Mouse (Mus musculus) MEL (cell line): ENCODE measurements around the gene Olfr623. TPM values are rescaled to one million over a fixed set of nuclear protein-coding genes. Genes with fewer than 3 reads are reported as not detected.

Experiments used
- DNase-seq: peaks from one replicate; pipeline ENCODE4 v3.0.0; 2011; ENCODE audit warnings: low read depth, low spot score
- H3K27ac ChIP-seq: 2 replicates; pipeline ENCODE4 v1.5.1; 2012; ENCODE audit warnings: low read depth, mild to moderate bottlenecking, control low read depth, low read length, moderate library complexity; ENCODE audit not compliant: control insufficient read depth
- H3K27me3 ChIP-seq, 2 experiments: fragments of 150-350 bp in 1 of 2; sonication (generic) in 1 of 2; 2 replicates each; pipeline ENCODE4 v1.6.1; 2012; ENCODE audit warnings: low read length in 2 of 2, mild to moderate bottlenecking in 2 of 2, improper control_type of control experiment in 1 of 2, moderate library complexity in 1 of 2; ENCODE audit not compliant: insufficient read depth in 2 of 2, control insufficient read depth in 1 of 2
- H3K36me3 ChIP-seq, 2 experiments: 2 replicates each; pipeline ENCODE4 v1.6.1; 2012 to 2014; ENCODE audit warnings: low read length in 2 of 2, improper control_type of control experiment in 1 of 2, inconsistent platforms in 1 of 2, mild to moderate bottlenecking in 1 of 2; ENCODE audit not compliant: insufficient read depth in 2 of 2, control insufficient read depth in 1 of 2
- H3K4me1 ChIP-seq, 2 experiments: fragments of 150-350 bp in 1 of 2; sonication (generic) in 1 of 2; 2 replicates each; pipeline ENCODE4 v1.6.1; 2012; ENCODE audit warnings: low read length in 2 of 2, improper control_type of control experiment in 1 of 2, mild to moderate bottlenecking in 1 of 2; ENCODE audit not compliant: insufficient read depth in 2 of 2, control insufficient read depth in 1 of 2
- H3K4me3 ChIP-seq, 2 experiments: fragments of 150-350 bp in 1 of 2; sonication (generic) in 1 of 2; 2 replicates each; pipeline ENCODE4 v1.5.1; 2012; ENCODE audit warnings: low read depth in 2 of 2, low read length in 2 of 2, mild to moderate bottlenecking in 2 of 2, moderate library complexity in 2 of 2, control low read depth in 1 of 2, improper control_type of control experiment in 1 of 2; ENCODE audit not compliant: control insufficient read depth in 1 of 2, insufficient read depth in 1 of 2
- H3K79me2 ChIP-seq: 2 replicates; pipeline ENCODE4 v1.6.1; 2012; ENCODE audit warnings: mild to moderate bottlenecking, low read length, moderate library complexity; ENCODE audit not compliant: control insufficient read depth, poor library complexity, insufficient read depth
- H3K9ac ChIP-seq: 2 replicates; pipeline ENCODE4 v1.6.1; 2012; ENCODE audit warnings: low read depth, mild to moderate bottlenecking, control low read depth, low read length, moderate library complexity; ENCODE audit not compliant: control insufficient read depth, poor library complexity, severe bottlenecking
- H3K9me3 ChIP-seq: fragments of 150-350 bp; sonication (generic); replicated peaks from 2 replicates; pipeline ENCODE4 v1.6.1; 2012; ENCODE audit warnings: mild to moderate bottlenecking, low read length, improper control_type of control experiment, moderate library complexity; ENCODE audit not compliant: insufficient read depth
- BHLHE40 ChIP-seq: IDR thresholded peaks from 2 replicates; pipeline ENCODE4 v1.6.1; 2012; ENCODE audit warnings: low read depth, mild to moderate bottlenecking, inconsistent platforms, low read length, improper control_type of control experiment, borderline replicate concordance
- CHD1 ChIP-seq: IDR thresholded peaks from 2 replicates; pipeline ENCODE4 v1.6.1; 2012; ENCODE audit warnings: low read depth, mild to moderate bottlenecking, inconsistent platforms, low read length, improper control_type of control experiment
- CHD2 ChIP-seq: IDR thresholded peaks from 2 replicates; pipeline ENCODE4 v1.6.1; 2011; ENCODE audit warnings: low read length, improper control_type of control experiment
- CTCF ChIP-seq, 3 experiments: IDR thresholded peaks in 2 of 3; conservative IDR thresholded peaks in 1 of 3; 2 replicates each; pipeline ENCODE4 v1.5.1; 2011 to 2012; ENCODE audit warnings: low read length in 3 of 3, low read depth in 2 of 3, mild to moderate bottlenecking in 2 of 3, improper control_type of control experiment in 1 of 3, inconsistent platforms in 1 of 3, mixed read lengths in 1 of 3, moderate library complexity in 1 of 3; ENCODE audit not compliant: control insufficient read depth in 1 of 3, insufficient read depth in 1 of 3, poor library complexity in 1 of 3, severe bottlenecking in 1 of 3
- ETS1 ChIP-seq: IDR thresholded peaks from 2 replicates; pipeline ENCODE4 v1.6.1; 2012; ENCODE audit warnings: low read depth, mild to moderate bottlenecking, inconsistent platforms, low read length, improper control_type of control experiment, moderate library complexity
- GABPA ChIP-seq: IDR thresholded peaks from 2 replicates; pipeline ENCODE4 v1.6.1; 2012; ENCODE audit warnings: low read depth, mild to moderate bottlenecking, inconsistent platforms, low read length, improper control_type of control experiment, moderate library complexity
- HCFC1 ChIP-seq: IDR thresholded peaks from 2 replicates; pipeline ENCODE4 v1.6.1; 2012; ENCODE audit warnings: low read depth, mild to moderate bottlenecking, inconsistent platforms, low read length, improper control_type of control experiment, moderate library complexity
- JUND ChIP-seq: IDR thresholded peaks from 2 replicates; pipeline ENCODE4 v1.6.1; 2011; ENCODE audit warnings: low read depth, mild to moderate bottlenecking, improper control_type of control experiment, low read length
- KAT2A ChIP-seq: conservative IDR thresholded peaks from 2 replicates; pipeline ENCODE4 v1.6.1; 2012; ENCODE audit warnings: low read depth, low read length, improper control_type of control experiment, inconsistent platforms
- MAFK ChIP-seq: IDR thresholded peaks from 2 replicates; pipeline ENCODE4 v1.6.1; 2011; ENCODE audit warnings: low read depth, mild to moderate bottlenecking, low read length, improper control_type of control experiment, borderline replicate concordance
- MYC ChIP-seq: IDR thresholded peaks from 2 replicates; pipeline ENCODE4 v1.6.1; 2011; ENCODE audit warnings: low read depth, mild to moderate bottlenecking, low read length, improper control_type of control experiment, moderate library complexity
- NRF1 ChIP-seq: IDR thresholded peaks from 2 replicates; pipeline ENCODE4 v1.6.1; 2014; ENCODE audit warnings: low read depth, mild to moderate bottlenecking, inconsistent platforms, low read length, improper control_type of control experiment, moderate library complexity; ENCODE audit not compliant: poor library complexity, insufficient read depth, severe bottlenecking
- POLR2AphosphoS5 ChIP-seq: IDR thresholded peaks from 2 replicates; pipeline ENCODE4 v1.6.1; 2012; ENCODE audit warnings: low read depth, borderline replicate concordance, mild to moderate bottlenecking, inconsistent platforms, low read length, moderate library complexity, mixed read lengths
- RAD21 ChIP-seq: IDR thresholded peaks from 2 replicates; pipeline ENCODE4 v1.6.1; 2011; ENCODE audit warnings: mild to moderate bottlenecking, low read depth, low read length, improper control_type of control experiment
- SMC3 ChIP-seq: IDR thresholded peaks from 2 replicates; pipeline ENCODE4 v1.6.1; 2011; ENCODE audit warnings: low read depth, low read length, improper control_type of control experiment
- TCF12 ChIP-seq: IDR thresholded peaks from 2 replicates; pipeline ENCODE4 v1.6.1; 2014; ENCODE audit warnings: low read depth, mild to moderate bottlenecking, inconsistent platforms, low read length, improper control_type of control experiment, moderate library complexity
- UBTF ChIP-seq: IDR thresholded peaks from 2 replicates; pipeline ENCODE4 v1.6.1; 2012; ENCODE audit warnings: low read depth, mild to moderate bottlenecking, inconsistent platforms, low read length, improper control_type of control experiment, moderate library complexity, borderline replicate concordance; ENCODE audit not compliant: insufficient read depth
- USF1 ChIP-seq: IDR thresholded peaks from 2 replicates; pipeline ENCODE4 v1.6.1; 2014; ENCODE audit warnings: low read depth, mild to moderate bottlenecking, inconsistent platforms, low read length, improper control_type of control experiment, moderate library complexity
- USF2 ChIP-seq, 2 experiments: IDR thresholded peaks; 2 replicates each; pipeline ENCODE4 v1.6.1; 2011 to 2012; ENCODE audit warnings: improper control_type of control experiment in 2 of 2, low read length in 2 of 2, borderline replicate concordance in 1 of 2, inconsistent platforms in 1 of 2, low read depth in 1 of 2, mild to moderate bottlenecking in 1 of 2; ENCODE audit not compliant: insufficient read depth in 1 of 2
- ZMIZ1 ChIP-seq: IDR thresholded peaks from 2 replicates; pipeline ENCODE4 v1.6.1; 2012; ENCODE audit warnings: low read depth, mild to moderate bottlenecking, inconsistent platforms, low read length, improper control_type of control experiment, moderate library complexity
- polyA plus RNA-seq, 2 experiments: library from polyadenylated mRNA; stranded (reverse) in 1 of 2; unstranded in 1 of 2; fragments of >175 nt in 1 of 2; fragments of >200 nt in 1 of 2; gene quantifications; 2 replicates each; pipeline versions ENCODE4 v1.2.1 to v1.2.4; 2012; ENCODE audit warnings: low replicate concordance in 2 of 2, low read depth in 1 of 2; ENCODE audit not compliant: insufficient read length in 2 of 2, insufficient read depth in 1 of 2, missing spikeins in 1 of 2
- total RNA-seq: library from RNA; depleted of rRNA; stranded (reverse); fragments of 300-350 nt; gene quantifications from 2 replicates; pipeline ENCODE4 v1.2.3, GENCODE M21; 2012; rRNA removed

Olfr623 gene
- total and polyA plus RNA-seq, 3 experiments: not detected

- Histone ChIP-seq H3K36me3 (no peaks in the 10 kb centered on the region), H3K9me3 (no peaks in the 10 kb centered on the region), H3K4me1 (no peaks in the 10 kb centered on the region), H3K9ac (no peak overlapping the region), H3K27me3 (no peaks in the 10 kb centered on the region), H3K4me3 (no peak overlapping the region), H3K27ac (no peak overlapping the region), H3K79me2 (no peaks in the 10 kb centered on the region)
- DNase-seq: no peak
- TF ChIP-seq NRF1 (no peak), KAT2A (no peak), ETS1 (no peak), CHD1 (no peak), MYC (no peak), MAFK (no peak), CHD2 (no peak), HCFC1 (no peak), TCF12 (no peak), GABPA (no peak), USF2 (IDR thresholded peaks at IDR 0.05; ENCODE audit: borderline replicate concordance in 1 of 2, insufficient read depth in 1 of 2, low read depth in 1 of 2, low read length in 2 of 2) (no peak), ZMIZ1 (no peak), POLR2AphosphoS5 (no peak)
Measured at GRCm38 (mm10) chr7:103636795-103637194, 26.7 kb downstream of the Olfr623 start.

GRCm38 (mm10) chr7:103612434-103612833, 51.1 kb downstream of the Olfr623 start, which contains the start of gene Olfr620:
Olfr620 (minus strand) TSS chr7:103612534.
- TF ChIP-seq HCFC1: no peak
- TF ChIP-seq MAFK: no peak
- TF ChIP-seq UBTF: no peak
- TF ChIP-seq USF1: no peak
- no peak for TF ChIP-seq MYC
- no peak for TF ChIP-seq CHD2
- no peak for TF ChIP-seq CTCF (IDR thresholded peaks at IDR 0.05 in 2 of 3, conservative IDR thresholded peaks at IDR 0.05 in 1 of 3; ENCODE audit: control insufficient read depth in 1 of 3, insufficient read depth in 1 of 3, low read depth in 2 of 3, low read length in 3 of 3, poor library complexity in 1 of 3, severe bottlenecking in 1 of 3)
- TF ChIP-seq POLR2AphosphoS5: no peak
- TF ChIP-seq RAD21: no peak
- TF ChIP-seq BHLHE40: no peak
- TF ChIP-seq SMC3: no peak
- no peak for TF ChIP-seq JUND
- Histone ChIP-seq H3K9me3 (no peaks in the 10 kb centered on the region), H3K79me2 (no peaks in the 10 kb centered on the region), H3K4me1 (no peaks in the 10 kb centered on the region), H3K27me3 (no peaks in the 10 kb centered on the region), H3K36me3 (no peaks in the 10 kb centered on the region), H3K9ac (no peak within 1 kb of the TSS), H3K4me3 (no peak within 1 kb of the TSS), H3K27ac (no peak within 1 kb of the TSS)
- DNase-seq: no peak

Other genes starting within 250 kb of the Olfr623 start
Only the 30 nearest of the 34 such genes appear.
- gene Olfr605, start 218.3 kb downstream of the Olfr623 start, total RNA-seq: not detected in 2 replicates
- not detected for gene Olfr605, start 218.3 kb downstream of the Olfr623 start, polyA plus RNA-seq
- not detected in 2 replicates for gene Olfr606, start 214.7 kb downstream of the Olfr623 start, total RNA-seq
- gene Olfr606, start 214.7 kb downstream of the Olfr623 start, polyA plus RNA-seq: not detected
- gene Olfr607, start 199.5 kb downstream of the Olfr623 start, total RNA-seq: not detected in 2 replicates
- gene Olfr607, start 199.5 kb downstream of the Olfr623 start, polyA plus RNA-seq: not detected
- not detected in 2 replicates for gene Olfr608, start 193.8 kb downstream of the Olfr623 start, total RNA-seq
- not detected for gene Olfr608, start 193.8 kb downstream of the Olfr623 start, polyA plus RNA-seq
- gene Olfr609, start 165.6 kb downstream of the Olfr623 start, total RNA-seq: not detected in 2 replicates
- not detected for gene Olfr609, start 165.6 kb downstream of the Olfr623 start, polyA plus RNA-seq
- gene Olfr610, start 151.6 kb downstream of the Olfr623 start, total RNA-seq: not detected in 2 replicates
- not detected for gene Olfr610, start 151.6 kb downstream of the Olfr623 start, polyA plus RNA-seq
- not detected in 2 replicates for gene Olfr611, start 142.9 kb downstream of the Olfr623 start, total RNA-seq
- not detected for gene Olfr611, start 142.9 kb downstream of the Olfr623 start, polyA plus RNA-seq
- gene Olfr612, start 121.0 kb downstream of the Olfr623 start, total RNA-seq: not detected in 2 replicates
- not detected for gene Olfr612, start 121.0 kb downstream of the Olfr623 start, polyA plus RNA-seq
- not detected in 2 replicates for gene Olfr613, start 115.6 kb downstream of the Olfr623 start, total RNA-seq
- gene Olfr613, start 115.6 kb downstream of the Olfr623 start, polyA plus RNA-seq: not detected
- not detected in 2 replicates for gene Olfr615, start 107.6 kb downstream of the Olfr623 start, total RNA-seq
- not detected for gene Olfr615, start 107.6 kb downstream of the Olfr623 start, polyA plus RNA-seq
- gene Olfr616, start 94.6 kb downstream of the Olfr623 start, total RNA-seq: not detected in 2 replicates
- not detected for gene Olfr616, start 94.6 kb downstream of the Olfr623 start, polyA plus RNA-seq
- gene Olfr617, start 90.6 kb downstream of the Olfr623 start, total RNA-seq: not detected in 2 replicates
- not detected for gene Olfr617, start 90.6 kb downstream of the Olfr623 start, polyA plus RNA-seq
- not detected in 2 replicates for gene Olfr618, start 73.6 kb downstream of the Olfr623 start, total RNA-seq
- gene Olfr618, start 73.6 kb downstream of the Olfr623 start, polyA plus RNA-seq: not detected
- gene Olfr619, start 63.1 kb downstream of the Olfr623 start, total RNA-seq: not detected in 2 replicates
- gene Olfr619, start 63.1 kb downstream of the Olfr623 start, polyA plus RNA-seq: not detected
- not detected in 2 replicates for gene Olfr620, start 51.2 kb downstream of the Olfr623 start, total RNA-seq
- gene Olfr620, start 51.2 kb downstream of the Olfr623 start, polyA plus RNA-seq: under 1 TPM in 1 of 2 experiments, not detected in 1; 0.03 TPM
- not detected in 2 replicates for gene Olfr622, start 21.0 kb downstream of the Olfr623 start, total RNA-seq
- not detected for gene Olfr622, start 21.0 kb downstream of the Olfr623 start, polyA plus RNA-seq
- under 0.01 TPM in 1 of 2 replicates, not detected in the other for gene Olfr624, start 7.5 kb upstream of the Olfr623 start, total RNA-seq
- gene Olfr624, start 7.5 kb upstream of the Olfr623 start, polyA plus RNA-seq: under 1 TPM in 1 of 2 experiments, not detected in 1; 0.04 TPM
- gene Olfr625-ps1, start 19.0 kb upstream of the Olfr623 start, total RNA-seq: not detected in 2 replicates
- not detected for gene Olfr625-ps1, start 19.0 kb upstream of the Olfr623 start, polyA plus RNA-seq
- gene Olfr243, start 51.0 kb upstream of the Olfr623 start, total RNA-seq: not detected in 2 replicates
- not detected for gene Olfr243, start 51.0 kb upstream of the Olfr623 start, polyA plus RNA-seq
- gene Olfr628, start 66.7 kb upstream of the Olfr623 start, total RNA-seq: not detected in 2 replicates
- gene Olfr628, start 66.7 kb upstream of the Olfr623 start, polyA plus RNA-seq: not detected
- gene Olfr629, start 81.2 kb upstream of the Olfr623 start, total RNA-seq: not detected in 2 replicates
- not detected for gene Olfr629, start 81.2 kb upstream of the Olfr623 start, polyA plus RNA-seq
- not detected in 2 replicates for gene Olfr630, start 93.6 kb upstream of the Olfr623 start, total RNA-seq
- not detected for gene Olfr630, start 93.6 kb upstream of the Olfr623 start, polyA plus RNA-seq
- gene Olfr69, start 107.9 kb upstream of the Olfr623 start, total RNA-seq: not detected in 2 replicates
- gene Olfr69, start 107.9 kb upstream of the Olfr623 start, polyA plus RNA-seq: not detected
- not detected in 2 replicates for gene Olfr68, start 116.0 kb upstream of the Olfr623 start, total RNA-seq
- not detected for gene Olfr68, start 116.0 kb upstream of the Olfr623 start, polyA plus RNA-seq
- not detected in 2 replicates for gene Olfr67, start 128.1 kb upstream of the Olfr623 start, total RNA-seq
- gene Olfr67, start 128.1 kb upstream of the Olfr623 start, polyA plus RNA-seq: not detected
- 120 and 191 TPM in 2 replicates for gene Hbb-bt, start 150.3 kb upstream of the Olfr623 start, total RNA-seq
- 100 to 1,000 TPM in 1 of 2 experiments, not detected in 1; 118 TPM for gene Hbb-bt, start 150.3 kb upstream of the Olfr623 start, polyA plus RNA-seq
- 79.0 and 138 TPM in 2 replicates for gene Hbb-bs, start 164.4 kb upstream of the Olfr623 start, total RNA-seq
- 100 to 1,000 TPM in 1 of 2 experiments, not detected in 1; 208 TPM for gene Hbb-bs, start 164.4 kb upstream of the Olfr623 start, polyA plus RNA-seq
- gene Hbb-bh2, start 176.8 kb upstream of the Olfr623 start, total RNA-seq: not detected in 2 replicates
- not detected for gene Hbb-bh2, start 176.8 kb upstream of the Olfr623 start, polyA plus RNA-seq
- gene Hbb-bh1, start 179.5 kb upstream of the Olfr623 start, total RNA-seq: not detected in 2 replicates
- gene Hbb-bh1, start 179.5 kb upstream of the Olfr623 start, polyA plus RNA-seq: under 1 TPM in 1 of 2 experiments, not detected in 1; 0.15 TPM
- not detected in 2 replicates for gene Hbb-y, start 189.5 kb upstream of the Olfr623 start, total RNA-seq
- gene Hbb-y, start 189.5 kb upstream of the Olfr623 start, polyA plus RNA-seq: under 1 TPM in 1 of 2 experiments, not detected in 1; 0.11 TPM